Mouse (Mus musculus) neutrophil, adult 5-6 weeks (primary cell): ENCODE measurements around the gene Cib2. TPM values are rescaled to one million over a fixed set of nuclear protein-coding genes. Genes with fewer than 3 reads are reported as not detected.
"Not testable (repeated sequence)": the region's sequence is repeated elsewhere in the genome, so short reads cannot be mapped to it uniquely, and the experiment has no call there.

Experiments used
- ATAC-seq: fragments of 151-379, 151-347 bp; 2 replicates; pipeline ENCODE4 v1.8.0; 2017; ENCODE audit warnings: mild to moderate bottlenecking, moderate TSS enrichment; ENCODE audit not compliant: insufficient number of reproducible peaks, poor library complexity, low FRiP score, severe bottlenecking; ENCODE audit errors: extremely low read depth
- total RNA-seq: library from RNA; stranded (forward); fragments of 200-1000 nt; gene quantifications from 2 replicates; pipeline ENCODE4 v1.2.3, GENCODE M21; 2017

The Cib2 gene
- total RNA-seq, result 2.1 and 3.1 TPM in 2 replicates

DNA sequence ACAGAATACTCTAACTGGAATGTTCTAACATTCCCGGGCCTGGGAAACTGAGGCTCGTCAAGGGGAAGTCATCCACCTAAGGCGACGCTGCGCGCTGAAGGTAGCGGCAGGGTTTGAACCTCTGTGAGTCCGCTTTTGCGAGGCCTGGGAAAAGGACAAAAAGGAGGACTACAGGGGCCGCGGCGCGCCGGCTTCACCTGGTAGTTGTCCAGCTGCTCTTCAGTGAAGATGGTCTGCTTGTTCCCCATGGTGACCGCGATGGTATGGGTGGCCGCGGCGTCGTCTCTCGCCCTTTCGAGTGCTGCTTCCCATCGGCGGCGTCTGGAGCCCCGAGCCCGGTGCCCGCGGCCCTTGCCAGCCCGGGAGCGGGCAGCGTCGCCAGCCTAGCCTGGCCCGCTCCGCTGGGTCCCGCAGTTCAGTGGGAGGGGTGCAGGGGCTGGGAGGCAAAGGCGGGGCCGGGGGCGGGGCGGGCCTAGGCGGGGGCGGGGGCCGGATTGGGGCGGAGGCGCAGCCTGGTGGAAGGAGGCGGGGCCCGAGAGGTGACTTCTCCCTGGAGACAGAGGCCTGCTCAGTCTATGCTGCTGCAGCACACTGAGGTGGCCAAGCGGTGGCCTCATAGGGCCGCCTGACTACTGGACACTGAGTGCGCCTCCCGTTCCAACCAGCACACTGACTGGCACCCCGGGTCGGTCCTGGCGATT is at the start of gene Cib2:
TSS of gene Cib2 (minus strand) at position 448 of the 701 bp plus-strand sequence.
- ATAC-seq, result peak; percentile 91

DNA sequence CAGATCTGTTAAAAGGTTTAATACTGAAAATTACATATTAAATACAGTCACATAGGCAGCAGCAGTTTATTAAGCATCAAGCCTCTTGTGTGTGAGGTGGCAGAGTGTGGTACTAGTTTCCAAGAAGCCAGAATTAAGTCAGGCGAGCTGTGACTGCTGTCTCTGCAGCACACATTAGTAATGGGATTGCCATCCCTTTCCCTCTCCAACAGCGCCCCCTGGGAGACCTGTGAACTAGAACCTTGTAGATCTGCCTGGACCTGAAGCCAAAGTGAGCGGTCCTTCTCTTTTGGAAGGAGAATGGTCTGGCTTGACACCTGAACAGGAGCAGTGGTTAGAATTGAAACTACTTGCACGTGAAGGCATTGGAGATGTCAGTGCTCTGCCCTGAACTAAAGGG is 44.9 kb upstream of the Cib2 start:
- no peak for ATAC-seq

DNA sequence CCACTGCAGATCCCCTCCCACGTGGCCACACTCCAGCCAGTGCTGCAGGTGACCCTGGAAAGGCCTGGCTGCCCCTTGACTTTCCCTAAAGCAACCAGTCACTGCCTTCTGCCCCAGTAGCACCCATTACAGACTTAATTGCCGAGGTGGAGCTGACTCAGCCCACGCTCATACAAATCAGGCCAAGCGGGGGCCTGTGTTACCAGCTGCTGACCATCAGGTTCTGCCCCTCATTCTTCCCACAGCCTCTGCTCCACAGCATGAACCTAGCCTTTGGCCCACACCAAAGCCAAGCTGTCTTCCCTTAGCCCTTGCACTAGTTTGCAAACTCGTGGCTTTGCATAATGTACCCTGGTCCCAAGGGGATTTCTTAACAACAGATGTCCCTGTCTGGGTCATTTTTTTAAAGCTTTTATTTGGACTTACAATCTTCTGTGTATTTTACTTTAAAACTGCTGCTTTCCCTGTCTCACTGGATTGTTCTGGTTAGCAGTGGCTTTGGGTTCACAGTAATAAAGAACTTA is 44.2 kb upstream of the Cib2 start:
- no peak for ATAC-seq

DNA sequence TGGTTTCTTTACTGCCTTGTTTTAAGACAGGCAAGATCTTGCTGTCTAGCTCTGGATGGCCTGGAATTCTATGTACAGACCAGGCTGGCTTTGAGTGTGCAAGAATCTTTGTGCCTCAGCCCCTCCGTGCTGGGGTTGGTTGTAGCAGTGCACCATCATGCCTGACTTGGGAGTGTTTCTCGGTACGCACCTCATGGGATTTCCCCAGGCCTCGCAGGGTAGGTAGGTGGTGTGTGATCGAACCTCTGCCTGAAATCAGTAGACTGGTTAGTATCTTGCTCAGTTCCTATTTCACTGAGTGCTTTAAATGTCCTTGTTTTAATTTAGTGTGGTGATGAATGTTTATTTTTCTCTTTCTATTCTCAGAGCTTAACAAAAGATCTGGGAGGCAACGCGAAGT is 42.9 kb upstream of the Cib2 start:
- no peak for ATAC-seq

GRCm38 (mm10) chr9:54602386-54602785 is 42.4 kb upstream of the Cib2 start:
- no peak for ATAC-seq

GRCm38 (mm10) chr9:54596752-54597465 is 36.9 kb upstream of the Cib2 start:
- ATAC-seq, result no peak

- not testable (repeated sequence) for ATAC-seq
Observed at GRCm38 (mm10) chr9:54593652-54594051, 33.6 kb upstream of the Cib2 start.

- ATAC-seq, result no peak
Observed at GRCm38 (mm10) chr9:54587863-54588262, 27.8 kb upstream of the Cib2 start.

DNA sequence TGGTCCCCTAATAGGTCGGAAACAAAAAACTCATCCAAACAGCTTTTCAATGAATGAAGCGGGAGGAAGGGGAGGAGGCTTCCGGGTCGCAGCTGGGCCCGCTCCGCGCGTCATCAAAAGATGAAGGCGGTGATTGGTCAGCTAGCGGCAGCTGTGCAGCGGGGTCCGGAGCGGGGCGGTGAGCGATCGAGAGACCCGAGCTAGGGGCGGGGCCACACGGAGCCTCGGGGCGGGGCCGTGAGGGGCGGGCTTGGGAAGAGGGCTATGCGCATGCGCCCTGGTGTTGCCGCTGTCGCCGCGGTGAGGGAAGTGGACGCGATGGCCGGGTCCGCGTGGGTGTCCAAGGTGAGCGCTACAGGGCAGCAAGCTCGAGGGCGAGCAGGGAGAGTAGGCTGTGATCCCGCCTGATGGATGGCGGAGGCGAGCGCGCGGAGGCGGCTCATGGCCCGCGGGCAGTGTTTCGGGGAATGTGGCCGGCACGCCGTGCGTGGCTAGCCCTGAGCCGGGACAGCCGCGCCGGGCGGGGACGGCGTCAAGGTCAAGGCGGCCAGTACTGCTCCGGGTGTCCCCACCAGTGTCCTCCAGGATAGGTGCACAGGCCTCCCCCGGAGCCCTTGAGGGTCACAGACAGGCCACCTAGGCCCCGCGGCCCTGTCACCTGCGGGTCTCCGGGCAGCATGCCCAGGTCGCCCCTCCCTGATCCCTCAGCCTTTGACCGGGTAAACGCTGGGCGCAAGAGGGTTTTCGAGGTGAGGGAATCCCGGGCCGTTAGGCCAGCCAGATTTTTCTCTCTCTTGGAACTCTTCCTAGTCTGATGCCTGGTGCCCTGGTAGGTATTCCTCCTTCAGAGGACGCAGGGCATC is 26.4 kb upstream of the Cib2 start, which contains the start of gene Idh3a:
TSS of gene Idh3a (plus strand) at position 136 of the 863 bp plus-strand sequence.
- peak; percentile 96 for ATAC-seq

- ATAC-seq, result no peak
Observed at GRCm38 (mm10) chr9:54585839-54586198, 25.8 kb upstream of the Cib2 start.

DNA sequence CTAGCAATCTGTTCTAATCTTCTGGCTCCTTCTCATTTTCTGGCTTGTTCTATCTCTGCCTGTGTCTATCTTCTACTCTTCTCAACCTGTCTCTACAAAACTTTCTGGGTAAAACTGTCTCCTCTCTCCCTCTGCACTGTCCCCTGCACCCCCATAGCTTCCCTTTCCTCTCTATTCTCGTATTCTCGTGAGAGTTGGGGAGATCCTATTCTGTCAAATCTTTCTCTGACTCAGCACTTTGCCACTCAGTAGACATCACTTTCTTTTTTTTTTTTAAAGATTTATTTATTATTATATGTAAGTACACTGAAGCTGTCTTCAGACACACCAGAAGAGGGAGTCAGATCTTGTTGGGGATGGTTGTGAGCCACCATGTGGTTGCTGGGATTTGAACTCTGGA is 24.1 kb upstream of the Cib2 start:
- not testable (repeated sequence) for ATAC-seq

DNA sequence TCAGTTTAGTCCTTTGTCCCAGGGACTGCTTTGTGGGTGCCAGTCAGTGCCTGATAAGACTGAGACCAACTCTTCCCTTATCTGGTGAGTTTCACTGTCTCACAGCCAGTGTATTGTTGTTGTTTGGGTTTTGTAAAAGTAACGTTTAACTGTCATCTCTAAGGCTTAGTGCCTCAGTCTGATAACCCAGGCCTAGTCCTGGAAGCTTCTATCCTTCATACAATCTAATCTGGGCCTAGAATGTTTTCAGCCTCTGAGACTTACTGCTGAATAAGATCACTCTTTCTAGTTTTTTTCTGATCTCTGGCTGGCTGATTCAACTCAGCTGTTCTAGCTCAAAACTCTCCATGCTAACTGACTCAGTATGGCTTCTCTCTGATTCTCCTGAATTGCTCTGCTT is 23.7 kb upstream of the Cib2 start:
- no peak for ATAC-seq

DNA sequence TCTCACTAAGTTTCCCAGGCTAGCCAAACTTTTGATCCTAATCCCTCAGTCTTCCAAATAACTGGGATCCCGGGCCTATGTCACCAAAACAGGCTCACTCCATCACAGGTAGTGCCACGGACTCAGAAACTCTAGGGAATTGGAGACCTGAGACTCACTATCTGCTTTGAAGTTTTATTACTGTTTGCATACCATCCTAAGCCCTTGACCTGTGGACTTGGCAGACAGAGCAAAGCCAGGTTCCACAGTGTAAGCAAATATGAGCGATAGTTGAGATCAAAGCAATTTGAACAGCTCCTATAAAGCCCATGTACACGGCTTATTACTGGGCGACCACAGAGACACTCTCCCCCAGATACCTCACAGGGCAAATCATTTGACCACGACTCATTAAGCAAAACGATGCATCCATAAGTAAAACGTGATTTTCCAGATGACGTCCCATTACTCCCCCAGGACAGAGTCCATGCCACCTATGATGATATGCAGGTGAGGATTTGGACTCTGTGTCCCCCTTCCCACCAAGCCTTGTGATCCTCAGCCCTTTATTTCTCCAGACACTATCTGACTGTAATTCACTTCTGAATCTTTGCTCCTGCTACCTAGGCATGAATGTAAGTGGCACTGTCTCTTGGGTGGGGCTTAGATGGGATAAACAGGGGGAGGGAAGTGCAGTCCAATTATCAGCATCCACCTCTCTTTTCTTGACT is 11.3 kb upstream of the Cib2 start:
- no peak for ATAC-seq

GRCm38 (mm10) chr9:54568732-54569131 is 8.7 kb upstream of the Cib2 start:
- no peak for ATAC-seq

DNA sequence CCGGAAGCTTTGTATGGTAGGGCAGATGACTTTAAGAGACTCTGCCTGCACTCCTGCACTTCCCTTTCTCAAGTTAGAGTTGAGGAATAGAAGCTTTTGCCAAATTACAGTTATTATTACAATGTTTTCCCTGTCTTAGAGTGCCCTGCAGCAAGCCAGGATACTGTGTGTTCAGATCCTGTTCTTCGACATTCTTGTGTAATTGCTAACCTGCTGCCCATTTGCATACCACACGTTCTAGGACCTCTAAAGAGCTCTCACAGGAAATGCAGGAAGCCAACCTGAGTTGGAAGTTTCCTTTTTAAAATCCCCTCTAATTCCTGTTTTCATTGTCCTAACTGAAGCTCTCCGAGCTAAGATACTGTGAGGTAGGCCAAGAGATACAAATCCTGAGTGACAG is 6.9 kb upstream of the Cib2 start:
- no peak for ATAC-seq

- no peak for ATAC-seq
Observed at GRCm38 (mm10) chr9:54560831-54561601, 998 bp upstream of the Cib2 start.

DNA sequence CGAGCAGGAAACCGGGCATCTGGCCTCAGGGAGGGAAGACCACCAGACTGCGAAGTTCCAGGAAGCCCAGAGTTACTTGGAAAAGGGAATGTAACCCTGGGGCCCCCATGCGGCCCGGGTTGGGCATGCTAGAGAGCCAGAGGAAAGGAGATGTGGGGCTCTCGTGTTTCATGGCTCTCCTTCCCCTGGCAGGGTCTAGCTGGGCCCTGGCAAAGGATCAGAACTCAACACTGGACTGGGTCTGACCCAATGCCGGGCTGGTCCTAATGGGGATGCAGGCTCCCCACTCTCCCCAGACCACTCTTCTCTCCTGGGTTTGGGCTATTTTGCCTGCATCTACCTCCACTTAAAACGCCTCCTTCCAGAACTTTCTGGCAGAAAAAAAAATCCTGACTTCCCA is 1.3 kb downstream of the Cib2 start:
- ATAC-seq, result no peak

GRCm38 (mm10) chr9:54555044-54555443 is 5.0 kb downstream of the Cib2 start:
- ATAC-seq, result peak; percentile 49; the same call in 1 of the 2 replicates
